Mouse (Mus musculus): Measurements from ENCODE around the gene Pprc1.

Gene Pprc1

GRCm38 (mm10) chr19:46056388-46056946 is 11.8 kb downstream of the Pprc1 start:
- peak; percentile 94 for DNase-seq (ENCODE audit: low spot score)

- peak; percentile 82 for DNase-seq (ENCODE audit: low spot score)
Measured at GRCm38 (mm10) chr19:46056947-46057607, 12.4 kb downstream of the Pprc1 start.

GRCm38 (mm10) chr19:46058466-46058865 is 13.8 kb downstream of the Pprc1 start:
- DNase-seq (ENCODE audit: low spot score) = no peak

- no peak for DNase-seq (ENCODE audit: low spot score)
Measured at GRCm38 (mm10) chr19:46060845-46061244, 16.2 kb downstream of the Pprc1 start.

- DNase-seq (ENCODE audit: low spot score) = no peak
Measured at GRCm38 (mm10) chr19:46068054-46068453, 23.4 kb downstream of the Pprc1 start.

- DNase-seq (ENCODE audit: low spot score) = no peak
Measured at GRCm38 (mm10) chr19:46073285-46073684, 28.6 kb downstream of the Pprc1 start.

GRCm38 (mm10) chr19:46074266-46074665 is 29.6 kb downstream of the Pprc1 start:
- no peak for DNase-seq (ENCODE audit: low spot score)

GRCm38 (mm10) chr19:46075616-46076607 is 31.2 kb downstream of the Pprc1 start, which contains the start of gene Nolc1:
Nolc1 (plus strand) TSS chr19:46075863.
- peak; percentile 95 for DNase-seq (ENCODE audit: low spot score)

- no peak for DNase-seq (ENCODE audit: low spot score)
Measured at GRCm38 (mm10) chr19:46078535-46078934, 33.8 kb downstream of the Pprc1 start.

GRCm38 (mm10) chr19:46085185-46085584 is 40.5 kb downstream of the Pprc1 start:
- DNase-seq (ENCODE audit: low spot score) = no peak

GRCm38 (mm10) chr19:46086337-46086736 is 41.7 kb downstream of the Pprc1 start:
- peak; percentile 63 for DNase-seq (ENCODE audit: low spot score)

GRCm38 (mm10) chr19:46087871-46088270 is 43.2 kb downstream of the Pprc1 start:
- no peak for DNase-seq (ENCODE audit: low spot score)

GRCm38 (mm10) chr19:46091641-46092040 is 47.0 kb downstream of the Pprc1 start:
- DNase-seq (ENCODE audit: low spot score) = no peak

- DNase-seq (ENCODE audit: low spot score) = no peak
Measured at GRCm38 (mm10) chr19:46094144-46094543, 49.5 kb downstream of the Pprc1 start.

- DNase-seq (ENCODE audit: low spot score) = no peak
Measured at GRCm38 (mm10) chr19:46095291-46095690, 50.6 kb downstream of the Pprc1 start.

GRCm38 (mm10) chr19:46096396-46096795 is 51.7 kb downstream of the Pprc1 start:
- DNase-seq (ENCODE audit: low spot score) = no peak

- no peak for DNase-seq (ENCODE audit: low spot score)
Measured at GRCm38 (mm10) chr19:46099561-46099960, 54.9 kb downstream of the Pprc1 start.

GRCm38 (mm10) chr19:46103437-46104186 is 58.9 kb downstream of the Pprc1 start:
- DNase-seq (ENCODE audit: low spot score) = no peak

- no peak for DNase-seq (ENCODE audit: low spot score)
Measured at GRCm38 (mm10) chr19:46104187-46104557, 59.5 kb downstream of the Pprc1 start.

GRCm38 (mm10) chr19:46110214-46110613 is 65.5 kb downstream of the Pprc1 start:
- no peak for DNase-seq (ENCODE audit: low spot score)

- DNase-seq (ENCODE audit: low spot score) = no peak
Measured at GRCm38 (mm10) chr19:46110781-46111180, 66.1 kb downstream of the Pprc1 start.

- DNase-seq (ENCODE audit: low spot score) = no peak
Measured at GRCm38 (mm10) chr19:46114617-46115016, 69.9 kb downstream of the Pprc1 start.
